ENCODE assay signal across 8 mouse cellular contexts in genomic region chr16:97778353-97779025, GRCm38 (mm10). TPM values are rescaled to one million over a fixed set of nuclear protein-coding genes. Genes with fewer than 3 reads are reported as not detected.
DNase-seq lines count a peak whose midpoint lies in the region; ATAC-seq lines count a peak whose summit lies in the region.

No protein-coding gene starts in this region.

- peak; percentile 77 for ATAC-seq in inflammation-experienced regulatory T-cells, adult 6 months
- peak; percentile 99 for ATAC-seq in megakaryocyte-erythroid progenitor cell, adult 5-6 weeks (replicated peaks; ENCODE audit: low FRiP score, low TSS enrichment, poor library complexity, severe bottlenecking)

- DNase-seq in adrenal gland, adult 2 months: peak; percentile 82
- DNase-seq in embryo, embryonic 11 days: peak; percentile 72
- peak; percentile 71 for DNase-seq in gastrocnemius, postnatal 14 days
- peak; percentile 52 to 84 for DNase-seq in left cerebral cortex, adult 8-10 months (ENCODE audit: low spot score in 2 of 2)
- peak; percentile 53 to 63 for DNase-seq in right cerebral cortex, postnatal 36 days (ENCODE audit: low spot score in 2 of 2)
- peak; percentile 85 for DNase-seq in urinary bladder, postnatal 36 days (ENCODE audit: low spot score in 2 of 2)

- intact Hi-C loops in gastrocnemius, postnatal 14 days (cut with DNase I; ENCODE audit: low total_unique reads): no loop called here

RNA-seq across cellular contexts. Expression of gene Ripk4, which starts 14.9 kb away (rescaled TPM):
- total RNA-seq in adrenal gland, adult 2 months (2021): 1 to 10 TPM in 1 of 2 experiments, under 1 TPM in 1; 0.81 to 1.4 TPM
- 0.09 and 0.31 TPM in 2 replicates for polyA plus RNA-seq in adrenal gland, adult 2 months (2012; rRNA removed)
- total RNA-seq in gastrocnemius, postnatal 14 days (2021): not detected
- under 1 TPM in 2 of 3 experiments, not detected in 1; 0.10 to 0.50 TPM for polyA plus RNA-seq in inflammation-experienced regulatory T-cells, adult 6 months (2017; shearing (Covaris generic))
- total RNA-seq in left cerebral cortex, adult 8-10 months (2022): 1 to 10 TPM in 3 of 4 experiments, under 1 TPM in 1; 0.51 to 1.1 (median 1.0) TPM
- not detected in 2 replicates for total RNA-seq in megakaryocyte-erythroid progenitor cell, adult 5-6 weeks (2014; fragmentation: Nextera tagmentation)
- total RNA-seq in megakaryocyte-erythroid progenitor cell, adult 5-6 weeks (2017): not detected in 2 replicates

Comparison
In these comparisons a context has a peak if more than half of its experiments do, and no peak if none do; other contexts are left out.
1. Peak in every context shown above with its lines: DNase-seq and ATAC-seq.